Mouse (Mus musculus): ENCODE measurements at regions not wholly inside any gene's neighbourhood (a gene's known extent, or its start where the extent isn't known, plus 50 kb on each side); places are given as distances from the start of the nearest gene placed in this dataset.

GRCm38 (mm10) chr7:115060171-115060570 is 316.7 kb downstream of the Insc start:
- no peak for TF ChIP-seq EP300 (IDR thresholded peaks at IDR 0.05; ENCODE audit: low read depth)
- TF ChIP-seq CTCF (IDR thresholded peaks at IDR 0.05; ENCODE audit: low read depth), result no peak
